7 mouse cellular contexts compared by ENCODE assay signal in the genomic region with DNA sequence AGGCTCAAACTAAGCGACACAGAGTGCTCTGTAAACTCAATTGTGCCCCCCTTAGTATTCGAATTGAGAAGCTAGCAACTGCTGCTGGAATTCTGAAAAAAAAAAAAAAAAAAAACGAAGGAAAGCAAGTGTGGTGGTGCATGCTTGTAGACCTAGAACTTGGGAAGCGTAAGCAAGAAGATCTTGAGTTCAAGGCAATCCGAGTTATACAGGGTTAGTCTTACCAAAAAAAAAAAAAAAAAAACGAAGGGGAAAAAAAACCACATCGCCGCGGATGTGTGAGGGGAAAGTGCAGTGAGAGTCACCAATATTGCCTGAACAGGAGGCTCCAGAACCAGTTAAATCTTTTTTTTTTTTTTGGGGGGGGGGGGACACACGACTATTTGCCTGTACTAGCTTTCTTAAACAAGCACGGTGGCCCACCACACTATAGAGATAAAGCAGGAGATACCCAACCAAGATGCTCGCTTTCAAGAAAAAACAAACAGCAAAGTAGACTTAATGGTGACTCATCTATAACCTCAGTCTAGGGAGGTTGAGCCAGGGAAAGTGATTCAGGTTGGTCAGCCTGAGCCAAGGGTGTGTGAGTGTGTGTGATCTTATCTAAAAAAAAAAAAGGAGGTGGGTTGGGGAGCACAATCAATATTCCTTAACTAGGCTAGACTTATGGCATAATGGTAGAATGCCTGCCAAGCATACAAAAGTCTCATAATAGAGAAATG. TPM values are rescaled to one million over a fixed set of nuclear protein-coding genes. Genes with fewer than 3 reads are reported as not detected.
A peak's percentile ranks its signal among the peaks of the same experiment; 100 is the strongest.
DNase-seq lines count a peak whose midpoint lies in the region; ATAC-seq and TF ChIP-seq lines count a peak whose summit lies in the region.

A gene (minus strand): TSS at position 32 of the 722 bp plus-strand sequence.

- peak within 1 kb of the TSS; percentile 86 for H3K27ac ChIP-seq in neural tube, embryonic 11.5 days (ENCODE audit: low read depth, low read length)
- peak within 1 kb of the TSS; percentile 55 for H3K27ac ChIP-seq in forebrain, postnatal 0 days (ENCODE audit: low read depth, low read length)
- H3K27ac ChIP-seq in liver, postnatal 0 days (ENCODE audit: low read depth): peak within 1 kb of the TSS; percentile 84

- H3K9me3 ChIP-seq in neural tube, embryonic 11.5 days (ENCODE audit: control insufficient read depth, low read length): no peaks in the 10 kb centered on the region
- H3K9me3 ChIP-seq in forebrain, postnatal 0 days (ENCODE audit: low read length): no peaks in the 10 kb centered on the region
- H3K9me3 ChIP-seq in liver, postnatal 0 days (ENCODE audit: low read length): no peaks in the 10 kb centered on the region

- H3K36me3 ChIP-seq in neural tube, embryonic 11.5 days (ENCODE audit: control insufficient read depth, insufficient read depth, low read length): no peaks in the 10 kb centered on the region; the same call in 1 of the 2 replicates
- no peaks in the 10 kb centered on the region for H3K36me3 ChIP-seq in forebrain, postnatal 0 days (ENCODE audit: insufficient read depth)
- peaks cover 18% of the 10 kb centered on the region for H3K36me3 ChIP-seq in liver, postnatal 0 days (replicated peaks; ENCODE audit: insufficient read depth, low read length)

- 0 out of 2 replicates have a peak, but pooled peaks cover 3% of the 10 kb centered on the region for H3K4me1 ChIP-seq in neural tube, embryonic 11.5 days (ENCODE audit: control insufficient read depth, insufficient read depth, low read length)
- H3K4me1 ChIP-seq in forebrain, postnatal 0 days (ENCODE audit: insufficient read depth): 0 out of 2 replicates have a peak, but pooled peaks cover 3% of the 10 kb centered on the region
- peaks cover 9% of the 10 kb centered on the region; the same call in 1 of the 2 replicates for H3K4me1 ChIP-seq in liver, postnatal 0 days (ENCODE audit: insufficient read depth)

- H3K9ac ChIP-seq in neural tube, embryonic 11.5 days (ENCODE audit: low read length): peak within 1 kb of the TSS; percentile 74
- peak within 1 kb of the TSS; percentile 46 for H3K9ac ChIP-seq in forebrain, postnatal 0 days
- H3K9ac ChIP-seq in liver, postnatal 0 days (replicated peaks): peak within 1 kb of the TSS; percentile 85

- H3K4me3 ChIP-seq in neural tube, embryonic 11.5 days (ENCODE audit: low read depth, low read length): peak within 1 kb of the TSS; percentile 68
- H3K4me3 ChIP-seq in forebrain, postnatal 0 days (ENCODE audit: low read depth, low read length): peak within 1 kb of the TSS; percentile 50
- H3K4me3 ChIP-seq in liver, postnatal 0 days (ENCODE audit: low read depth, low read length): peak within 1 kb of the TSS; percentile 91

- no peaks in the 10 kb centered on the region for H3K27me3 ChIP-seq in neural tube, embryonic 11.5 days (ENCODE audit: control insufficient read depth, insufficient read depth, low read length)
- no peaks in the 10 kb centered on the region for H3K27me3 ChIP-seq in forebrain, postnatal 0 days (ENCODE audit: insufficient read depth, low read length)
- no peaks in the 10 kb centered on the region for H3K27me3 ChIP-seq in liver, postnatal 0 days (ENCODE audit: insufficient read depth, low read length)

- WGBS in neural tube, embryonic 11.5 days: 9% methylated on average over 12 of the region's 12 CpGs
- WGBS in forebrain, postnatal 0 days: 8% methylated on average over 12 of the region's 12 CpGs
- WGBS in liver, postnatal 0 days (ENCODE audit: insufficient replicate concordance): 2% methylated on average over 12 of the region's 12 CpGs

- no peak for DNase-seq in neural tube, embryonic 11.5 days (ENCODE audit: low spot score)
- no peak for DNase-seq in neural tube, embryonic 10.5 days (ENCODE audit: extremely low spot score, low spot score)
- DNase-seq in brain, adult 2 months (ENCODE audit: low read depth, low spot score): peak; percentile 22
- DNase-seq in forebrain, postnatal 0 days: no peak
- DNase-seq in liver, postnatal 0 days: no peak
- DNase-seq in right cerebral cortex, postnatal 4 days: no peak
- DNase-seq in layer of hippocampus, postnatal 36 days: no peak

- TF ChIP-seq CTCF in forebrain, postnatal 0 days (IDR thresholded peaks at IDR 0.05; ENCODE audit: low read depth): no peak
- no peak for TF ChIP-seq CTCF in liver, postnatal 0 days (IDR thresholded peaks at IDR 0.05; ENCODE audit: low read depth)

- no peak for TF ChIP-seq EP300 in liver, postnatal 0 days (IDR thresholded peaks at IDR 0.05; ENCODE audit: low read depth)

- peak within 1 kb of the TSS; percentile 82 for H3K4me2 ChIP-seq in neural tube, embryonic 11.5 days (ENCODE audit: low read depth)
- peak within 1 kb of the TSS; percentile 99 for H3K4me2 ChIP-seq in forebrain, postnatal 0 days (ENCODE audit: low read depth)
- H3K4me2 ChIP-seq in liver, postnatal 0 days (ENCODE audit: low read depth, low read length): peak within 1 kb of the TSS; percentile 99

- ATAC-seq in neural tube, embryonic 11.5 days (ENCODE audit: insufficient read depth, low FRiP score, low TSS enrichment): no peak
- ATAC-seq in forebrain, postnatal 0 days: no peak; the same call in 1 of the 2 replicates
- no peak for ATAC-seq in liver, postnatal 0 days

RNA-seq across cellular contexts. Expression of the gene that starts here (rescaled TPM):
- polyA plus RNA-seq in neural tube, embryonic 11.5 days (2014; fragmentation: Nextera tagmentation; extraction: Ambion mirVana): 45.1 and 48.0 TPM in 2 replicates
- total RNA-seq in forebrain, postnatal 0 days (2014; rRNA removed): 3.2 and 5.7 TPM in 2 replicates
- polyA plus RNA-seq in forebrain, postnatal 0 days (2015; fragmentation: Nextera tagmentation; extraction: Ambion mirVana): 3.4 and 3.8 TPM in 2 replicates
- 6.2 and 7.8 TPM in 2 replicates for polyA plus RNA-seq in liver, postnatal 0 days (2015; fragmentation: Nextera tagmentation; extraction: Ambion mirVana)
- 1 to 10 TPM; 2.4 to 2.9 TPM for total RNA-seq in layer of hippocampus, postnatal 36 days (2021)
